Mouse (Mus musculus) adrenal gland, adult 8-10 months (tissue): ENCODE measurements at regions not wholly inside any gene's neighbourhood (a gene's known extent, or its start where the extent isn't known, plus 50 kb on each side); places are given as distances from the start of the nearest gene placed in this dataset.
"Not testable (repeated sequence)": the region's sequence is repeated elsewhere in the genome, so short reads cannot be mapped to it uniquely, and the experiment has no call there.

ENCODE experiments used
- DNase-seq: peaks from one replicate; pipeline ENCODE4 v3.0.0; 2022

DNA sequence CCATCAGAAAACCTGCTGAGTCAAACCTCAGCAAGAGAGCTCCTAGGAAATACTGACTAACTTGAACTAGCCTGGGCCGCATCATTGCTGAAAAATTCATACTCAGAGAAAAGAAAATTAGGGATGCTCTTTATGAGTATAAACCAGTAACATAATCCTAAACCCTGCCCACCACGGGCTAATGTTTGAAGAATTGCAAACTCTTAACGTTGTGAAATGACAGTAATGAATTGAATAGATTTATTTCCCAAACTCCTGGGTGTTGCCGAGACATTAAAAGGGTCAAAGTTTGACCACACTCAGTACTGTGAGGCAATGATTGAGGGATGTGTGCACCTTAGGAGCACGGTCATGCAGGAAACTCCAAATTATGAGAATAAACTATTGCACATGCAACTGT, 125.3 kb downstream of the Gipc2 start:
- DNase-seq, result no peak

DNA sequence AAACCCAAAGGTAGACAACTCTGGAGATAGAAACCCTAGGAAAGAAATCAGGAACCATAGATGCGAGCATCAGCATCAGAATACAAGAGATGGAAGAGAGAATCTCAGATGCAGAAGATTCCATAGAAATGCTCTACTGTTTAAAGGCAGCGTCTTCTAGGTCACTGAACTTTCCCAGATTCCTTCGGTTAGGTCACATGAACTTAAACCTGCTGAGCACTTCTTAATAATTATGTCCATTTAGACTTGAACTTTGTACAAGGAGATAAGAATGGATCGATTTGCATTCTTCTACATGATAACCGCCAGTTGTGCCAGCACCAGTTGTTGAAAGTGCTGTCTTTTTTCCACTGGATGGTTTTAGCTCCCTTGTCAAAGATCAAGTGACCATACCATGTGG, 129.2 kb downstream of the Gipc2 start:
- not testable (repeated sequence) for DNase-seq

DNA sequence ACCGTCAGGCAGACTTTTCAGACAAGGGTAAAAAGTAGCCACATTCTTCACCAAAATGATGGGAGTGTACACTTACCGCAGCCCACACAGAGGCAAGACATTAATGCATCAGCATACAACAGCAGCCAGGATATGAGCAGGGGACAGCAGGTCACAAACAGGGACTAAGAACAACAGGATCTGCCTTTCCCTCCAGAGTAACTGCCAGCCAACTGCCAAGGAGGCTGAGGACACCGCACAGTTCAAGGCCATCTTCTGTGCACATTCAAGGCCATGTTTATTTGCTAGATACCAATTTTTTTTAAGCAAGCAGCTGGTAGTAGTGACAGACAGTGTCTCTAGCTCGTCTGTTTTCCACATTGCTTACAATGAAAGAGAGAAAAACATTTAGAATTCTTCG, 130.6 kb downstream of the Gipc2 start:
- DNase-seq, result no peak

DNA sequence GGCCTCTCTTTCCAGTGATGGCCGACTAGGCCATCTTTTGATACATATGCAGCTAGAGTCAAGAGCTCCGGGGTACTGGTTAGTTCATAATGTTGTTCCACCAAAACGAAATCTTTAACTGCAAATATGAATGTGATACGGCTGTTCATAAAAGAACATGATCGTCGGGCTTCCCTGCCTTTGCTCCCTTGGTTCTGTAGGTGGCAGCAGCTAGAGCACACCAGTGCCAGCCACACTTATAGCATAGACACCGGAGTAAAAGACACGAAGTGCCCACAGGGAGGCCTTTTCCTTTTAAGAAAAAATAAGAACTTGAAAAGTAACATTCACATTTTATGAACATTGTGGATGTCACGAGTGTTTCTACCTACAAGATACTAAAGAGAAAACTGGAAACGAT, 131.3 kb downstream of the Gipc2 start:
- DNase-seq, result no peak

DNA sequence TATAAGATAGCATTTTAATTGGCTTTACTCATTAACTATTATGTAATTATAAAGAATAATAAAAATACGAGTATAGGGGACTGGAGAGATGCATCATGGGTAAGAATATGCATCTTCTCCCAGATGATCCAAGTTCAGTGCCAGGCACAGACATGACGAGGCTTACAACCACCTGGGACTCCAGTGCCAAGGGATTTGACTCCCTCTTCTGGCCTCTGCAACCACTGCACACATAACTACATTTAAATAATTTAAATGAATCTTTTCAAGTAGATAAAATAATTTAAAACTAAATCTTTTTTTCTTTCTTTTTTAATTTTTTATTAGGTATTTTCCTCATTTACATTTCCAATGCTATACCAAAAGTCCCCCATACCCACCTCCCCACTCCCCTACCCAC, 131.8 kb downstream of the Gipc2 start:
- no peak for DNase-seq

DNA sequence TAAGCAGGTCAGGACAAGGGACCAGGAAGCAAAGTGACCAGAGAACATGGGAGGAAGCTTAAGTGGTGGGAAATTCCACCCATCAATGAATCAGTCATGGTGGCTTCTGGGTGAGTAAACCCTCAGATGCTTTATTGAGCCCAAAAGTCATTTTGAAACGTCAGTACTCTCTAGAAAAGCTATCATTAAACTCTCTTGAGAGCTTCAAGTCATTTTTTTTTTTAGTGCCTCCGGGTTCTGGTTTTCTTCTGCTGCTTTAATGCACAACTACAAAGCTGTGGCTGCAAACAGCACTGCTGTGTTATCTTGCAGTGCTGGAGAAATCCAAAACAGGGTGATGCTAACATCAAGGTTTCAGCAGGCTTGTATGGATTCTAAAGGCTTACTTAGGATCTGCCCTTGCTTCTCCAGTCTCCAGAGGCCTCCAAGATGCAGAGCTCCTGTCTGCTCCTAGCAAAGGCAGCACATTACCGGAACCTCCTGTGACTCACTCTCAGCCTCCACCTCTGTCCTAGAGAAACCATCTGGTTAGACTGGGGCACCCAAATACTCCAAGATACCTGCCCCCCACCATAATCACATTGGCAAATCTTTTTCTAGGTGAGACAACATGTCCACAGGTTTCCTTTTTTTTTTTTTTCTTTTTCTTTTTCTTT, 133.2 kb downstream of the Gipc2 start:
- DNase-seq, result no peak

DNA sequence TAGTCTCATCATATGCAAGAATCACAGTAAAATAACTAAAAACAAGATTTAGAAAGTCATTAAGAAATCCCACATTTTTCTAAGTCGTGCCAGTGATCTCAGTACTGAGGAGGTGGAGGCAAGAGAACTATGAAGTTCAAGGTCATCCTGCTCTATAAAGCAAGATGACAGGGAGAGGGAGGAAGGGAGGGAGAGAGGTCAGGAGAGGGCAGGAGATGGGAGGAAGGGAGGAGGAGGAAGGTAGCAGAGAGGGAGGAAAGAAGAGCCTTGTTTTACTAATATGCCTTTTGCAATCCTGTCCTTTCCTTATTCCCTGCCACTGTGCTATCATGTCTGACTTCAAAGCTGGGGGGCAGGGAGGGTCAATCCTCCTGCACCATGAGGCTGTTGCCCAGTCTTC, 137.3 kb downstream of the Gipc2 start:
- DNase-seq, result no peak

DNA sequence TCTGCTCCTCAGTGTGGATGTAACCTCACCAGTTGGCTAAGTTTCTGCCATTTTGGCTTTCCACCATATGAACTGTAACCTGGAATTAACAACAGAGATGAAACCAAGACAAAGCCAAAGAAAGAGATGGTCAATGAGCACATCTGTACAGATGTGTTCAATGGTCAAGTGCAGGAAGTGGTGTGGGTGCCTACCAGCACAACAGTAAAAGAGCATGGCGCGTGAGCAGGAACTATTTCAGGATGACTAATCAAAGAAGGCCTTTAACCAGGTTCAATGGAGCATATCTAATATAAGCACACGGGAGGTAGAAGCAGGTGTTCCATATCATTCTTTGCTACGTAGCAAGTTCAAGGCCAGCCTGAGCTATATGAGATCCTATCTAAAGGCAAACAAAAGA, 140.0 kb downstream of the Gipc2 start:
- DNase-seq, result no peak

DNA sequence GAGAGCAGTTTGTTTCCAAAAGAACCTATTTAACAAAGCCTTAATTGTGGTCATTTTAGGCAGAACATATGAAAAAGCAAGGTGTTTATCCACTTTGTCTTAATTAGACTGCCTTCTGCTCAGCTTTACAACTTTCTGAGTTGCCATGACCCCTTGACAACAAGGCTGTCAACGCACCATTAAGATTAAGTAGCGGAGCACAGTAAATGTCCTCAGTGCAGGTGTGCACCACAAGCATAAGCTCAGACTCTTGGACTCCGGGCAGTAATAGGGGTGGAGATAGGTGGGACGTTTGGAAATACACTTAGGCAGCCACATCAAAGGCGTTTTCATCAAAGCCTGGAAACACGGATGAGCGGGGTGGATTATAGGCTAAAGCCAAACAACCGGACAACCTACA, 140.9 kb downstream of the Gipc2 start:
- no peak for DNase-seq

DNA sequence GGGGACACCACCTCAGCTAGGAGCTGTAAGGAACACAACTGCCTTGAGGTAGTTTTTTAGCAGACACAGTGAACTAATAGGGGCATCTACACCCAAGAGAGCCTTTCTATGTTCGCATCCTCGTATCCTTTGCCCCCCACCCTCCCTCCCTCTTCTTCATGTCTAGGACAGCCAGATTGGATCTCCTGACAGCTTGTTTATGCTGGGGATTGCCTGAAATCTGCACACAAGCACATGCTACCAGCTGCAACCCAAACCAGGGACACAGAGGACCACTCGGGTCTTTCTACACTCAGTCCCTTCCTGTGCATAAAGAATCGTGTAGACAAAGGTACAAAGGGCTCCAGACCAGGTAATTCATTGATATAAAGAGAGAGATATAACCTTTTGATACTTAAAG, 159.3 kb downstream of the Gipc2 start:
- DNase-seq, result no peak

DNA sequence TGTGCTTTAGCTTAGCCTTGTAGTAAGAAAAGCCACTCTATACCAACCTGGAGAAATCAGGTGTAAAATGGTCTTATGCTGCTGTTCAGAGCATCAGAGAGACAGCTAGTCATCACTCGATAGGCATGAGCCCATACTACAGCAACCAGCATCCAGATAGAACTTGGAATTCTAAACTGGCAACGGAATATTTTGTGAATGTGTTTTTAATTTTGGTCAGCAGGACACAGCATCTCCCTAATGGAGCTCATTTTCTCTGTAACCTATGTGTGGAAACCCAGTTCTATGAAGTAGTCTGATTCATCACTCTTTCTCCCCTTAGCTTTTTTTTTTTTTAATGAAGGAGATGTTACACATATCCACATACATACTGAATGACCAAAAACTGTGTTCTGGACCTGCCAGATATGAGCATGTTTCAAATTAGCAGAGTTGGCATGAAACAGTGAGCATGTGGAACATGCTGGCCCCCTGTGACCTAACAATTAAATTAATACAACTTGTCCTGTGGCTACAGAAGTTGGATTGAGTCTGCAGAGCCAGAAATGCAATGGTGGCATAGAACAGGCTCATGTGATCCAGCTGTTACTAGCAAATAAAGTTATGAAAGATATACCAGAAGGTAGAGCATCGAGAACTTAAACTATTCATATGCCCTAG, 160.5 kb downstream of the Gipc2 start:
- no peak for DNase-seq

DNA sequence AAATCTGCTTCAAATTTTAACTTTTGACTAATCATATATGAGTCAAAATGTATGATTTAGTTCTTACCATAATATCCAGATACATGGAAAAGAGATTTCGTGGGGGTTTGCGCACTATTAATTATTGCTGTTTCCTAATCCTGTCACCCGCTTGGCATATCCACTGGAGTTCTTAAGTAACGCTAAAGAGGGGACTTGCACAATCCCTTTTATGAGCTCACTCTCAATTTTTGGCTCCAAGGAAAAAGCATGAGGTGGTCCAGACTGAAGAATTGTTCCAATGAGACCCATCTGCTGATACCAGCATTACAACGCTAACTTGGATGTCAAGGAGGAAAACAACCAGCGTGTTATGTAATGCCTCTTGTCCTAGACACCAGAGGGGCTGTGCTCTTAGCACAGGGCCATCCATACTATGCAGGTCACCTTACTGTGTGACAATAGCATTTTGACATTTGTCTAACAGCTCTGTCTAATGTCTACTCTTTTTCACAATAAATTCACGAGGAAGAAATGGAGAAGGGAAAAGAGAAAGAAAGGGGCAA, 161.5 kb downstream of the Gipc2 start:
- no peak for DNase-seq

DNA sequence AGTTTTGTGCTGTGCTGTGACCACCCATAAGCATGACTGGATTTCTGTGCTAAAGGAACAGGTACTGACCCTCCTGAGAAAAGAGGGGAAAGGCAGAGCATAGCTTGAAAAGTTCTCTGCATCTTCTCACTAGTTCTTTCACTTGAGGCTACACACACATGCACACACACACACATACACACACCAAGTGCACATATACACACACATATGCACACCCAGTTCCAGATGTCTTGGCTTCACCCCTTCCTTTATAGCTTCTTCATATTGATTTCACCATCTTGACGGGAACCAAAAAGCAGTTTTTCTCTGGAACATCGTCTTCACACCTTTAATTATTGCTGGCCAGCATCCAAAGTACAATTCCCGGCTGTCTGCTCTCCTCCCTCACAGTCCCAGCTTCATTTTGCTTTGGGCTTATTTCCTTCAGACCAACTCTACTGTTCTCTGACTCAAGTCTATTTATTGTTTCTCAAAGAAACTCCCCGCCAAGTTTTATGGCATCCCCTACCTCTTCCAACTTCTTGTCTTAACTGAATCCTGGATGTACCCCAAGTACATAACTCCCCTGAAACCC, 160.2 kb upstream of the Ptgfr start:
- DNase-seq, result no peak

DNA sequence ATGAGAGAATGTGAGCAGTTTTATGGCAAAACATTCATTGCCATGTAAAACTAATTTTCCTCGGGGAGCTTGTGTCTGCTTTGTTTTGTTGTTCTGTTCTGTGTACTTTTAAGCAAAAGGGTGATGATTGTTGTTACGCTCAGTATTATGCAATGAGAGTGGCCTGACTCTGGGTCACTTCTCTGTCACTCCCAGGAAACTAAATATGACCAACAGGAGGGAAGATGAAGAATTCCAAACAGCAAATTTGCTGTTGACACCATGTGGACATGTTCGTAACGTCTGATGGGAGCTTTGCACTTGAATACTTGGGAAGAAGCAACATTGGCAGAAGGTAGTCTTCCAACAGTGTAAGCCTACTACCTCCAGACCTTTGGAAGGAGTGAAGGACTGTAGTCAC, 159.7 kb upstream of the Ptgfr start:
- DNase-seq, result no peak

DNA sequence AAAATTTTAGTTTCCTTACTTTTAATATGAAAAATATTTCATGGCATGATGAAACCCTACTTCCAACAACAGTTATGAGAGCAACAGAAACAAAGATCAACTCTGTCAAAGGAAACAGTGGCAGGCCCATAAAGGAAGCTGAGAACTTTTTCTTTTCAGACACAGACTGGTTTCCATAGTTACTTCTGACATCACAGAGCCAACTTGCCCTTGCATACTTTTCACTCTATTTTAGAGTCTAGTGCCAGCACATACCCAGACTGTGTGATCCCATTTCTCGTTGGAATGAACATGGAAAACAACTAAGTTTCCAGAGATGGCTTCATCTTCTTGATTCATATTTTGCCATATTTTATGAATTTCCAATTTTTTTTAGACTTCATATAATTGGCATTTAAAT, 150.8 kb upstream of the Ptgfr start:
- DNase-seq, result no peak

DNA sequence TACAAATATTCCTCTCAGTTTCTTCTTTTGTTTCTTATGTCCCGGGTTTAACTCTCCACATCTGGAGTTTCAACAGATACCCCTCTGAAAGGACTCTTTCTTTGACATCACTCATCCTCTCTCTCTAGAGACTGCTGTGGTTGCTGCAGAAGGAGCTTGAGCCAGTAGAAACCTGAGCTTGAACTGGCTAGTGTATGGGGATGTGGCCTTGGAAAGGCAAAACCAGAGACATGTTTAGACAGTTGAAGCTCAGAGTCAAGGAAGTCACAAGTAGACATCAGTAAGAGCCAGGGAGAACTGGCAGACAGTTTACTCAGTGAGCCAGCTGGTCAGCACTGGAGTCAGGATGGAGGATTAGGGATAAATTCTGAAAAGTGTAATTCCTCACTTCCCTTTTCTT, 140.7 kb upstream of the Ptgfr start:
- DNase-seq, result no peak

DNA sequence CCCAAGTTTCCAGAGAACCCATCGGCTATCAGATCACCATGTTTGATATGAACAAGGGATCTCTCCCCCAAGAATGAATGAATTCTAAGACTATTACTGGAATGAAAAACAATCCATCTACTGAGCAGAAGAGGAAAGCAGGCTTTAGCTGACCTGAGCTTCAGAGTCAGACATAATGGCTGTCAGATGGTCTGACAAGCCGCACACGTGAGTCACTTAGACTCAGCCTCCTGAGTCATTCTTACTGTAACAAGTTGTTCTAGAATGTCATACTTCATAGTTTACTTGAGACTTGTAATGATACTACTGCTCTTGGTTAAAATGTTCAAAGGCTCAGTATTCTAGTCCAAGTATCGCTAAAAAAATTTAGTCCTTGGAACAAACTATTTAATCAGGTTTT, 140.2 kb upstream of the Ptgfr start:
- no peak for DNase-seq

DNA sequence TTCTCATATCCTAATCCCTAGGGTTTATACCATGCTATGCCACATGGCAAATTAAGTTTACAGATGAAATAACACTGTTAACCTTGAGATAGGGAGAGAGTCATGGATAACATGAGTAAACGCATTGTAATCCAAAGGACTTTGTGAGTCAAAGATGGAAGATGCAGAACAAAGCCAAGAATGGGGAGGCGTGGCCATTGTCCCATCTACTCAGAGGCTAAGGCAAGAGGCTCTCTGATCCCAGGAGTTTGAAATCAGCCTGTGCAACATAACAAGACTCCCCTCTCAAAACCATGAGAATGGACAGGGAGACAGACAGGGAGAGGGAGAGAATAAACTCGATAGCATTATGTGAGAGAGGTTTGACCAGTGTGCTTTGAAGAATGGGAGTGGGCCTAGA, 112.4 kb upstream of the Ptgfr start:
- DNase-seq, result no peak

DNA sequence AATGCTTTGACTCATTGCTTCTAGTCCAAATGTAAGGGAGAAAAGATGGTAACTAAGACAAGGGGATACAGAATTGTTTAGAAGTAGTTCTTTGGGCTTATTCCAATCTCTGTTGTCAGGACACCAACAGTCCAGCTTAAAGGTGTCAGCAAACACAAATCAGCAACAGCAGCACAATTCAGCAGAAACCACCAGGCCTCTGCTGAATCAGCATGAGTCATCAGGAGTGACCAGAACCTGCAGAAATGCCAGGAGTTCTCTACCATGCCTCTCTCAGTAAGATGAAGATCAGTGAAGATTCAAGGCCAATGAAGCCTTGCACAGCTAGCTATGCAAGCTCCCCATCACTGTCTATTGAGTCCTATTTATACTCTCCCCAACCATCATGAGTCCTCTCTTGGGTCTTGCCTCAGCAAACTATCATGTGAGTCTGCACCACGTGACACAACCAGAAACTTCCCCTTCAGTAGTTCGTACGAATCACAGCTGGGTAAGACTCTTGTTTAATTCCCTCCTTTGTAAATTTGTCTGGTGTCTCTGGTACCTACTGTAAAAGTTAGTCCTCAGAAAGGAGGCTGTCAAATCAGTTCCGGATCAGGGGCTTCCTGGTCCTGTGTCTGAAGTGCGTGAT, 110.7 kb upstream of the Ptgfr start:
- DNase-seq, result no peak

DNA sequence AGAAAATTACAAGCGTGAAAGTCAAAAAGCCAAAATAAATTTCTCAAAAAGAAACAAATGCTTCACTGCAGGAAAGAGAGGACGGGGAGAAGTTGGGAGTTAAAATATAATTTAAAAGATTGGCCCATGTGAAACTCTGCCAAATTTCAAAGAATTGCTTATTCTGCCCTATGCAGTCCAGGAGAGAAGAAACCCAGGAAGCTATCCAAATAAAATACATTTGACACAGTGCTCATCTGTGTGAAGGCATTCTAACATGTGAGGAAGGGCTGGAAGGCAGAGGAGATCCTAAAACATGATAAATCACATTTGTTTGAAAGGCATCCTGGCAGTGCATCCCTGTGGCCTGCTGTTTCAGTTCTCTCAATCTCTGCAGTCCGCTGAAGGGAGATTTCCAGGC, 108.5 kb upstream of the Ptgfr start:
- DNase-seq, result no peak

DNA sequence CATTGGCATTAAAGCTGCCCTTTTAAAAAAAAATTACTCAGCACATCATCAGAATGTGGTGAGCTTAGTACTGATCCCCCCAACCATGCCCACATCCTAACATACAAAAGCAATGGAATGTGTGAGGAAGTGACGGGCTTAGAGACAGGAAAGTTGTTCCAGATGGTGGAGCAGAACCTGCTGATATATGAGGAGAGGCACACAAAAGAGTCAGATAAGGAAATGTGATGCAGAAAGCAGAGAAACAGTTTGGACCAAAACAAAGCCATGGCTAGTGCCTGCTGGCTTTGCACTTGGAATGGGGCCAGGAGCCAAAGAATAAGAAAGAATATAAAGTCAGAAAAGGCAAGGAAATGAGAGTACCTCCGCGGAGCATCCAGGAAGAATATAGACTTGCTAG, 106.1 kb upstream of the Ptgfr start:
- DNase-seq, result no peak

DNA sequence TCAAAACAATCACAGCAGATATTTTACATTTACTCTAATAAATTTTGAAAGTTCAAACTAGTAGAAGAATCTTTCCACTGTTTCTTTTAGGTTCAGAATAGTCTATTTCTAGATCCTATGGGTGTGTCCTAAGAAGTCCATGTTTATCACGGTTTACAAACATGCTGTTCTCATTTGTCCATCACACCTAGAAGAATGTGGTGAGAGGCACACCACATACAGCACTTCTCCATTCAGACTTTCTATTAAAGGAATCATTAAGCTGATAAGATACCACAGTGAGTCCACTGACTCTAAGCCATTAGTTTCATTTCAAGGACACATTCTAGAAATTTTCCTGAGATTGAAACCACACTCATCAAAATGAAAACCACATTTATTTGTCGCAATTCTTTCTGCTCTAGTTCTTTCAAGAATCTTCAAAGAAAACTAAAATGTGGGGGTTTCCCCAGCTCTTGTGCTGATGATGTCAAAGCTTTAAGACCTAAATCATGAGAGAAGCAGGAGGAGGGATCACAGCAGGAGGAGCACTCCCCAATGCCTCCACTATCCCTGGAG, 101.1 kb upstream of the Ptgfr start:
- no peak for DNase-seq

DNA sequence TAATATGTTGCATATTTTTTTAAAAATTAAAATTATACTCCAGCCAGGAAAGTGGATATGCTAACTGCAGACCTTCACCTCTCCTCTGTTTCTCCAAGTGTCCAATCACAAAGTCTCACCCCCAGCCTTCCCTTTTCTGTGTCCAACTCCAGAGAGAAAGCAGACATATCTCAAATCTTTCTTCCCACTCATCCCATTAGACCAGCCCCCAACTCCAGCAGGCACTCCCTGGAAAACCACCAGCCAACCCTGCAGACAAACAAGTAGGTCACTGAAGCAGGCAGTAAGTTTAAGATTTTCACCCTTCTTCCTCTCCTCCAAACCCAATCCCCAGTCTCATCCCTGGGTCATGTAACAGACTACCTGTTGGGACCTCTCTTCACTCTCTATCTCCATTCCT, 94.2 kb upstream of the Ptgfr start:
- no peak for DNase-seq
